Mouse (Mus musculus) bone marrow, adult 2 months (tissue): ENCODE data around the gene Fosb. TPM values are rescaled to one million over a fixed set of nuclear protein-coding genes. Genes with fewer than 3 reads are reported as not detected.
A peak's percentile ranks its signal among the peaks of the same experiment; 100 is the strongest.

Experiments
- H3K27ac ChIP-seq: fragments of 200-500 bp; 2 replicates; pipeline ENCODE4 v1.5.1; 2012; ENCODE audit warnings: low read depth, mild to moderate bottlenecking, control low read depth, inconsistent platforms, low read length; ENCODE audit not compliant: control insufficient read depth, poor library complexity, insufficient read depth
- H3K4me1 ChIP-seq: fragments of 200-500 bp; 2 replicates; pipeline ENCODE4 v1.6.1; 2011; ENCODE audit warnings: low read length; ENCODE audit not compliant: control insufficient read depth, insufficient read depth
- H3K4me3 ChIP-seq: fragments of 200-500 bp; replicated peaks from 2 replicates; pipeline ENCODE3; 2011; ENCODE audit warnings: mild to moderate bottlenecking, low read depth, low read length, control low read depth; ENCODE audit not compliant: control insufficient read depth
- CTCF ChIP-seq: fragments of 200-500 bp; IDR thresholded peaks from 2 replicates; pipeline ENCODE4 v1.5.1; 2011; ENCODE audit warnings: low read length, control low read depth; ENCODE audit not compliant: control insufficient read depth, insufficient read depth
- POLR2A ChIP-seq: fragments of 200-500 bp; IDR thresholded peaks from 2 replicates; pipeline ENCODE4 v1.6.1; 2011; ENCODE audit warnings: low read depth, mild to moderate bottlenecking, control low read depth, low read length, borderline replicate concordance; ENCODE audit not compliant: control insufficient read depth
- WGBS: fragments of 180-500 bp; shearing (Covaris S2); methylation state at CpG from one replicate; pipeline ENCODE4 v1.1.7; 2018; 5-methylcytosine and 5-hydroxymethylcytosine counted together
- polyA plus RNA-seq: library from polyadenylated mRNA; stranded (reverse); fragments of >200 nt; gene quantifications from 2 replicates; pipeline ENCODE4 v1.2.4, GENCODE M21; 2011; ENCODE audit warnings: low replicate concordance; ENCODE audit not compliant: missing spikeins, insufficient read depth, insufficient read length

Gene Fosb
- polyA plus RNA-seq, 1 experiment: 1.1 TPM

DNA sequence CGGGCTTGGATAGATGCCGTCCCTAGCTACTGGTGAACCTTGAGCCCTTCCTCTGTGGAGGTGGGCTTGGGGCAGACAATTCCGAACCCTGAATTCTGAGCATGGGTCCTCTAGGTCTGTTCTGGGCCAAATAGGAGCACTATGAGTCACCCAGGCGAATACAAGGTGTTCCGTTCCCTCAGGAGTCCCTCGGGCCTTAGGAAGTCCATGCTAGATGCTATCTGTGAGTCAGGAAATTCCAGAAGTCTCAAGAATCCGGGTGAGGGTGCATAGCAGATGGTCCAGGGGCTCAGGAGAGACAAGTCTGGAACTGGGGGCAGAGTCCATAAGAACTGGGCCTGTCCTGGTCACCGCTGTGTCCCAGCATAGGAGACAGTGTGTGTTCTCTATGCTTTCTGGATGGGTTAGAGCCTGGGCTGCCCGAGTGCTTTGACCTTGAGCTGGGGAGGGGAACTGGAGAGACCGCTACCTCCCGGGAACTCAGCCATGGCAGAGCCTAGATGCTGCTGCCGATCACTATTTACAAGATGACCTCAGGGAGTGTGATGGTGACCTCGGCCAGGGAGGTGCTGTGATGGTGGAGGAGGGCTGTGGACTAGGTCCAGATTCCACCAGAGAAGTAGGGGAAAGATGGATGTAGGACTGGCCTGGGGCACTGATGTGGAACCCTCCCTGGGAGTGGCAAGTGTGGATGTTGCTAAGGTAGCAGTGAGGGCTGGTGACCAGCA lies 39.5 kb upstream of the Fosb start:
- H3K4me3 ChIP-seq: no peak overlapping the region
- 85% methylated on average over 13 of the region's 13 CpGs for WGBS
- H3K4me1 ChIP-seq: peaks cover 2% of the 10 kb centered on the region; the same call in 1 of the 2 replicates
- TF ChIP-seq CTCF (no peak), POLR2A (no peak)
- no peak overlapping the region for H3K27ac ChIP-seq

DNA sequence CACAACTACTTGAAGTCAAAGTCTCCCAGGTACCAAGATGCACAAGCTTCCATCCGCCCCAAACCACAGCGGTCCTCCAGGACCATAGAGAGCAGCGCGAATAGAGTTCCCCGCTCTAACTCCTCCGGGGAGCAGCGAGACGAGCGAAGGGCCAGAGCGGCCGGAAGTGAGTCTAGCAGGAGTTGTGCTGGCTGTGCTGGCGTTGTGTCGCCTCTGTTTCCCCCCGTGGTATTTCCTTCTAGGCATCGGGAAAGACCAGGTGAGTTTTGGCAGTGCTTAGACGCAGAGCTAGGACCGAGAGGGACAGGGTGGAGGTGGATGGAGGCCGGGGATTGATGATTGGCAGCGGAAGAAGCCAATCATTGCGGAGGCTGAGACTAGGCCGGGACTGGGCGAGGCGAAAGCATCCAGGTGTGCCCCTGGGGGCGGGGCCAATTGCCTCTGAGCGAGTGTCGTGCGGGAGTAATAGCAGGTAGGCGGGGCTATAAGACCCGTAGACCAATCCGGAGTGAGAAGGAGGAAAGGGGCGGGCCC lies 35.2 kb upstream of the Fosb start:
- TF ChIP-seq POLR2A: no peak; the same call in 1 of the 2 replicates
- no peak for TF ChIP-seq CTCF
- H3K27ac ChIP-seq: peak overlapping the region; percentile 35; the same call in 1 of the 2 replicates
- peak overlapping the region; percentile 74 for H3K4me3 ChIP-seq
- H3K4me1 ChIP-seq: peaks cover 3% of the 10 kb centered on the region; the same call in 1 of the 2 replicates
- 1% methylated on average over 31 of the region's 31 CpGs for whole genome bisulfite sequencing

DNA sequence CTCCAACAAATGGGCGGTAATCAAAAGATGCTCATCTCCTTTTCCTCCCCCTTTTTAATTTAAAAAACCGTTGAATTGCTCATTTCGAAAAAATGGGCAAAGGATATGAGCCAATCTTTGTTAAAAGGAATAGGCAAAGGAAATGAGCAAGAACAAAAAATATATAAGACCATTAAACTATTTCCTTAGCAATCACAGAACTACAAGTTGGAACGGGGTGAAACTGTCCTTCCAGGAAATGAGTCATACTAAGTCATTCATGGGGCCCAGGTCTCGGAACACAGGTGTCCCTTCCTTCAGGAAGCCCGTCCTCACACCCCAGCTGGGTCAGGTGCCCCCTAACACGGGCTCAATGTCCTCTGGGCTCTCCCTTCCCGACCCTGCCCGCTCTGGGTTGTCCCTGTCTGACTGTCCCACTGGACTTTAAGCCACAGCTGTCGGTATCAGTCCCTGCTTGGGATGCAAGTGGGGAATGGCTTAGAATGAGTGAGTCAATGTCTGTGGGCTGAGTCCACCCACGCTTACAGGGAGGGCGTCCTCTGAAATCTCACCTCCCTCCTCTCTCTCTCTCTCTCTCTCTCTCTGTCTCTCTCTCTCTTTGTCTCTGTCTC lies 34.5 kb upstream of the Fosb start, which contains the start of gene Ercc1:
TSS of gene Ercc1 (plus strand) at position 542 of the 611 bp plus-strand sequence.
- H3K4me3 ChIP-seq: peak within 1 kb of the TSS; percentile 74
- peak within 1 kb of the TSS; percentile 35; the same call in 1 of the 2 replicates for H3K27ac ChIP-seq
- TF ChIP-seq POLR2A (no peak), CTCF (no peak)
- WGBS: 12% methylated on average over 12 of the region's 12 CpGs
- H3K4me1 ChIP-seq: peaks cover 3% of the 10 kb centered on the region; the same call in 1 of the 2 replicates

DNA sequence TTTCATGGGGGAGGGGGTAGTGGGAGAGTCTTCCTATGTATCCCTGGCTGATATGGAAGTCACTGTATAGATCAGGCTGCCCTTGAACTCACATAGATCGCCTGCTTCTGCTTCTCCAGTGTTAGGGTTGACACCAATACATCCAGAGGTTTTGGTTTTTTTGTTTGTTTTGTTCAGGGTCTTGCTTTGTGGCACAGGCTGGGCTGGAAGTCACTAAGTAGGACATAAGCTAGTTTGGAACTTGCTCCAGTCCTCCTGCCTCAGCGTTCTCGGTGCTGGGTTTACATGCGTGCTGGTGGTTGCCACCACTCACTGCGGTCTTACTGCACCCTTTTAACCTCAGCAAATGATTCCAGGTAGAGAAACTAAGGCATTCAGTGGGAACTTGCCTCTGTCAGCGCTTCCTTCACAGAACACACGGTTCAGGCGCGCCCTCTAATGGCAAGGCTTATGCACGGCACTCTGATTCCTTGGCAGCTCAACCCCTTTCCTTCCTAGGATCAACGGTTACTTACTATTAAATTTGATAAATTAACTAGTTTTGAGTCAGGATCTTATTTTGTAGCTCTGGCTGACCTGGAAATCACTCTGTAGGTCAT lies 33.5 kb upstream of the Fosb start:
- under 1% methylated on average over 11 of the region's 11 CpGs for WGBS
- Histone ChIP-seq H3K4me3 (no peak overlapping the region), H3K4me1 (peaks cover 3% of the 10 kb centered on the region; the same call in 1 of the 2 replicates), H3K27ac (no peak overlapping the region)
- TF ChIP-seq POLR2A (no peak), CTCF (peak; percentile 96)

DNA sequence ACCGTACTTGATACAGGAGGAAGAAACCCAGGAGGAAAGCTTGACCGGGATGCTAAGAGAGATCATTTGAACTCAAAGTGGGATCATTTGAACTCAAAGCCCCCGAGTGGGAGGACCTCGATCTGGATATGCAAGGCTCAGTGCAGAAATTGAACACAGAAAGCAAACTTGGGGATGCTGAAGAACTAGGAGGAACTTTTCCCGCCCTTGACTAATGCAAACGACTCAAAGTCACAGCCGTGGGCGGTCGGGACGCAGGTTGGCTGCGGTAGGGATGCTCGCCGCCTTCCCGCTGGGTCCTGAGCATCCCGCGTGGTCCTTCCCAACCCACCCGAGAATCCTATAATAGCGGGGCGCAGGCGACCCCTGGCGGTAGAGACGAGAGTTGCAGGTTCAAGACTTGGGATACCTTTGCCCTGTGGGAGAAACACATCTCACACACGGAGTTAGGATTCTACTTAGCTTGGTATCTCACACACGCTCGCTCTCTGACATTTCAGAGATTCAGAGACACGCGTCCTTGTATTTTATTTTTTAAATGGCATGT lies 32.7 kb upstream of the Fosb start:
- H3K27ac ChIP-seq: no peak overlapping the region
- no peak overlapping the region for H3K4me3 ChIP-seq
- TF ChIP-seq POLR2A (no peak), CTCF (peak; percentile 89)
- under 1% methylated on average over 27 of the region's 27 CpGs for WGBS
- H3K4me1 ChIP-seq: peaks cover 4% of the 10 kb centered on the region; the same call in 1 of the 2 replicates

DNA sequence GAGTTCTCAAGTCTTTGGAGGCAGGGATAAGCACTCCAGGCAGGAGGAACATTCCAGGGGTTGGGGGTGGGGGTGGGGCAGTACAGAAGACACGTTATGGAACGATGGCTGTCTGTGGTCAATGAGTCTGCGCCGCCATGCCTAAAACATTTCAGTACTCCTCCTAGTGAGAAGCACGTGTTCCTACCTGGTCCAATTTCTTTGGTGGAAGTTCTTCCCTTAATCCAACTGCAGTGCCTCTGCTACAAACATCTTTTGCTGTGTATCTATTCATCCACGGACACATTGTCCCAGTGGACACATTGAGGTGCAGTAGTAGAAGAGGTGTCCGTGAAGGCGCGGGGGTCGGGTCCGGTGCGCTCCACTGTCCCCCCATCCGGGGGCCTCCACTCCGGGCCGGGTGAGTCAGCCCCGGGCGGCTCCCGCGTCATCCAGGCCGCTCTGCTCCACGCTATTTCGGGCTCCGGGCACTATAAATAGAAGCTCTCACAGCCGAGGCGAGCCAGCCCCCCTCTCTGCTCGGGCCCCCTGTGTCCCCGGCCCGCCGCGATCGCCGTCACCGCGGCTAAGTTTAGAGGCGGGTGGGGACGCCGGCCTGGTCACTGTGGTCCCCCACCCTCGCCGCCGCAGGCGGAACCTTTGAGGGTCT lies 32.0 kb upstream of the Fosb start:
- Histone ChIP-seq H3K4me3 (no peak overlapping the region), H3K27ac (no peak overlapping the region), H3K4me1 (peaks cover 4% of the 10 kb centered on the region; the same call in 1 of the 2 replicates)
- no peak for TF ChIP-seq POLR2A
- no peak for TF ChIP-seq CTCF
- whole genome bisulfite sequencing: under 1% methylated on average over 41 of the region's 41 CpGs

DNA sequence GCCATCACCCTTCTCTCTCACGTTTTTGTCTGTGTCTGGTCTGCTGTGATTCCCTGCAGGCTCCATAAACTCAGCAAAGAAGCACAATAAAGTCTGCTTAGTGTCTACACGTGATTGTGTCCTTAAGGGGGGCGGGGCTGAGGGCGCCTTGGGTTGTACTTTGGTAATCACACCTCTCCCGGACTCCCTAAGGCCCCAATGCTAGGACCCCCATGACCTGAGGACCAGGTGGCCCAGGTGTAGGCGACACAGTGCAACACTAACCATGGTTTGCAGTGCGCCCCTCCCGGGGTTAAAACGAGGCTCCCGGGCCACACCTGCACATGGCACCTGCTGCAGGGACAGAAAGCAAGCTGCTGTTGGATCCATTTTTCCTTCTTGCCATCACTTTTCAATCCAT lies 31.4 kb upstream of the Fosb start:
- no peak overlapping the region for H3K4me3 ChIP-seq
- H3K4me1 ChIP-seq: peaks cover 4% of the 10 kb centered on the region; the same call in 1 of the 2 replicates
- TF ChIP-seq POLR2A (no peak), CTCF (no peak)
- WGBS: 44% methylated on average over 10 of the region's 10 CpGs
- no peak overlapping the region for H3K27ac ChIP-seq
